Mouse (Mus musculus): ENCODE results near the gene Zfp53. TPM values are rescaled to one million over a fixed set of nuclear protein-coding genes. Genes with fewer than 3 reads are reported as not detected.
"Not testable (repeated sequence)": the region's sequence is repeated elsewhere in the genome, so short reads cannot be mapped to it uniquely, and the experiment has no call there.

The Zfp53 gene
- polyA plus RNA-seq (2016; fragmentation: Nextera tagmentation; extraction: Ambion mirVana): 10.0 and 10.3 TPM in 2 replicates

- H3K4me1 ChIP-seq: peaks cover 10% of the 10 kb centered on the region
- WGBS: 2% methylated on average over 34 of the region's 34 CpGs
- no peaks in the 10 kb centered on the region for H3K27me3 ChIP-seq (ENCODE audit: low read depth, poor library complexity, severe bottlenecking)
- H3K9me3 ChIP-seq (replicated peaks): no peaks in the 10 kb centered on the region
- DNase-seq (ENCODE audit: low spot score): peak; percentile 82
- H3K36me3 ChIP-seq: peaks cover 11% of the 10 kb centered on the region
- peak within 1 kb of the TSS; percentile 84 for H3K27ac ChIP-seq (replicated peaks)
- peak within 1 kb of the TSS; percentile 70 for H3K4me3 ChIP-seq
These were observed at the start of gene Zfp53 for GRCm38 (mm10) chr17:21488760-21489499. Zfp53 (plus strand) TSS chr17:21488998.

- H3K36me3 ChIP-seq: no peaks in the 10 kb centered on the region
- peaks cover 8% of the 10 kb centered on the region for H3K4me1 ChIP-seq
- peak; percentile 55 for DNase-seq (ENCODE audit: low spot score)
- H3K4me3 ChIP-seq: peak overlapping the region; percentile 66
- H3K9me3 ChIP-seq (replicated peaks): no peaks in the 10 kb centered on the region
- H3K27ac ChIP-seq (replicated peaks): peak overlapping the region; percentile 84
- no peaks in the 10 kb centered on the region for H3K27me3 ChIP-seq (ENCODE audit: low read depth, poor library complexity, severe bottlenecking)
- WGBS: 0% methylated on average over 3 of the region's 3 CpGs
These were observed 39.1 kb upstream of the Zfp53 start for GRCm38 (mm10) chr17:21449669-21450068.

- Histone ChIP-seq H3K4me3 (peak within 1 kb of the TSS; percentile 66), H3K27ac (replicated peaks) (peak within 1 kb of the TSS; percentile 84), H3K4me1 (peaks cover 8% of the 10 kb centered on the region), H3K36me3 (no peaks in the 10 kb centered on the region), H3K27me3 (ENCODE audit: low read depth, poor library complexity, severe bottlenecking) (no peaks in the 10 kb centered on the region), H3K9me3 (replicated peaks) (no peaks in the 10 kb centered on the region)
- WGBS: under 1% methylated on average over 26 of the region's 26 CpGs
- DNase-seq (ENCODE audit: low spot score): peak; percentile 89
These were observed 38.6 kb upstream of the Zfp53 start, which contains the start of gene Zfp51 for GRCm38 (mm10) chr17:21450138-21450704. Zfp51 (plus strand) TSS chr17:21450374.

- Histone ChIP-seq H3K27ac (replicated peaks) (no peak overlapping the region), H3K36me3 (peaks cover 70% of the 10 kb centered on the region), H3K27me3 (ENCODE audit: low read depth, poor library complexity, severe bottlenecking) (no peaks in the 10 kb centered on the region), H3K4me3 (no peak overlapping the region), H3K9me3 (replicated peaks) (no peaks in the 10 kb centered on the region), H3K4me1 (no peaks in the 10 kb centered on the region)
- 92% methylated on average over 5 of the region's 5 CpGs for WGBS
- DNase-seq (ENCODE audit: low spot score): no peak
These were observed 25.2 kb upstream of the Zfp53 start for GRCm38 (mm10) chr17:21463550-21463949.

- peaks cover 12% of the 10 kb centered on the region for H3K4me1 ChIP-seq
- no peak overlapping the region for H3K4me3 ChIP-seq
- H3K27me3 ChIP-seq (ENCODE audit: low read depth, poor library complexity, severe bottlenecking): no peaks in the 10 kb centered on the region
- H3K9me3 ChIP-seq (replicated peaks): no peaks in the 10 kb centered on the region
- WGBS: 79% methylated on average over 3 of the region's 3 CpGs
- H3K27ac ChIP-seq (replicated peaks): no peak overlapping the region
- no peaks in the 10 kb centered on the region for H3K36me3 ChIP-seq
- DNase-seq (ENCODE audit: low spot score): no peak
These were observed 16.7 kb upstream of the Zfp53 start for GRCm38 (mm10) chr17:21472032-21472652.

- Histone ChIP-seq H3K27me3 (ENCODE audit: low read depth, poor library complexity, severe bottlenecking) (no peaks in the 10 kb centered on the region), H3K27ac (replicated peaks) (no peak overlapping the region), H3K4me3 (no peak overlapping the region), H3K4me1 (peaks cover 12% of the 10 kb centered on the region), H3K9me3 (replicated peaks) (no peaks in the 10 kb centered on the region), H3K36me3 (no peaks in the 10 kb centered on the region)
- 78% methylated on average over 2 of the region's 2 CpGs for WGBS
- no peak for DNase-seq (ENCODE audit: low spot score)
These were observed 16.0 kb upstream of the Zfp53 start for GRCm38 (mm10) chr17:21472653-21473307.

GRCm38 (mm10) chr17:21473362-21474190 is 15.2 kb upstream of the Zfp53 start:
- peak; percentile 25 for DNase-seq (ENCODE audit: low spot score)
- H3K27me3 ChIP-seq (ENCODE audit: low read depth, poor library complexity, severe bottlenecking): no peaks in the 10 kb centered on the region
- no peaks in the 10 kb centered on the region for H3K36me3 ChIP-seq
- no peaks in the 10 kb centered on the region for H3K9me3 ChIP-seq (replicated peaks)
- peaks cover 12% of the 10 kb centered on the region for H3K4me1 ChIP-seq
- no peak overlapping the region for H3K27ac ChIP-seq (replicated peaks)
- 40% methylated on average over 14 of the region's 14 CpGs for WGBS
- H3K4me3 ChIP-seq: no peak overlapping the region

- H3K4me1 ChIP-seq: peaks cover 12% of the 10 kb centered on the region
- not testable (repeated sequence) for H3K9me3 ChIP-seq (replicated peaks); H3K27me3 ChIP-seq (ENCODE audit: low read depth, poor library complexity, severe bottlenecking); H3K36me3 ChIP-seq; H3K4me3 ChIP-seq; H3K27ac ChIP-seq (replicated peaks); DNase-seq (ENCODE audit: low spot score)
- WGBS: 21% methylated on average over 10 of the region's 10 CpGs
These were observed 14.1 kb upstream of the Zfp53 start for GRCm38 (mm10) chr17:21474729-21475128.

- not testable (repeated sequence) for H3K36me3 ChIP-seq; H3K27me3 ChIP-seq (ENCODE audit: low read depth, poor library complexity, severe bottlenecking); H3K27ac ChIP-seq (replicated peaks); H3K4me3 ChIP-seq; H3K9me3 ChIP-seq (replicated peaks); DNase-seq (ENCODE audit: low spot score)
- 75% methylated on average over 1 of the region's 1 CpGs for WGBS
- H3K4me1 ChIP-seq: peaks cover 12% of the 10 kb centered on the region
These were observed 13.5 kb upstream of the Zfp53 start for GRCm38 (mm10) chr17:21475290-21475689.

- not testable (repeated sequence) for H3K36me3 ChIP-seq; H3K27ac ChIP-seq (replicated peaks); H3K9me3 ChIP-seq (replicated peaks); H3K27me3 ChIP-seq (ENCODE audit: low read depth, poor library complexity, severe bottlenecking); H3K4me3 ChIP-seq; DNase-seq (ENCODE audit: low spot score)
- H3K4me1 ChIP-seq: peaks cover 12% of the 10 kb centered on the region
- 90% methylated on average over 5 of the region's 9 CpGs for WGBS
These were observed 12.4 kb upstream of the Zfp53 start for GRCm38 (mm10) chr17:21476351-21476750.

GRCm38 (mm10) chr17:21478103-21478777 is 10.6 kb upstream of the Zfp53 start:
- 90% methylated on average over 10 of the region's 10 CpGs for WGBS
- H3K4me3 ChIP-seq; H3K9me3 ChIP-seq (replicated peaks): not testable (repeated sequence)

More at GRCm38 (mm10) chr17:21478103-21478777, 10.6 kb upstream of the Zfp53 start:
- not testable (repeated sequence) for H3K36me3 ChIP-seq; DNase-seq (ENCODE audit: low spot score); H3K27me3 ChIP-seq (ENCODE audit: low read depth, poor library complexity, severe bottlenecking); H3K4me1 ChIP-seq; H3K27ac ChIP-seq (replicated peaks)

Measured in midbrain, embryonic 10.5 days (tissue).